Mouse (Mus musculus) hindbrain, embryonic 13.5 days (tissue): Measurements from ENCODE around the gene Unc5cl. TPM values are rescaled to one million over a fixed set of nuclear protein-coding genes. Genes with fewer than 3 reads are reported as not detected.
A peak's percentile ranks its signal among the peaks of the same experiment; 100 is the strongest.

Experiments used
- ATAC-seq: fragments of 200-750 bp; cut with Nextera tagmentation; 2 replicates; pipeline ENCODE4 v1.8.0; 2017; ENCODE audit warnings: moderate TSS enrichment; ENCODE audit not compliant: low FRiP score
- H3K27ac ChIP-seq: fragments of 300-500 bp; sonication (generic); 2 replicates; pipeline ENCODE4 v1.5.1; 2015; ENCODE audit warnings: inconsistent platforms, mild to moderate bottlenecking, moderate library complexity
- H3K27me3 ChIP-seq: fragments of 300-500 bp; sonication (generic); 2 replicates; pipeline ENCODE4 v1.6.1; 2015; ENCODE audit warnings: mild to moderate bottlenecking, inconsistent platforms
- H3K36me3 ChIP-seq: fragments of 300-500 bp; sonication (generic); 2 replicates; pipeline ENCODE4 v1.6.1; 2015; ENCODE audit warnings: mild to moderate bottlenecking, inconsistent platforms
- H3K4me1 ChIP-seq: fragments of 300-500 bp; sonication (generic); replicated peaks from 2 replicates; pipeline ENCODE4 v1.6.1; 2015; ENCODE audit warnings: inconsistent platforms
- H3K4me2 ChIP-seq: fragments of 300-500 bp; sonication (generic); 2 replicates; pipeline ENCODE4 v1.6.1; 2015; ENCODE audit warnings: inconsistent platforms, mild to moderate bottlenecking, moderate library complexity
- H3K4me3 ChIP-seq: fragments of 300-500 bp; sonication (generic); 2 replicates; pipeline ENCODE4 v1.5.1; 2015; ENCODE audit warnings: mild to moderate bottlenecking, inconsistent platforms
- H3K9ac ChIP-seq: fragments of 300-500 bp; sonication (generic); 2 replicates; pipeline ENCODE4 v1.6.1; 2015; ENCODE audit warnings: mild to moderate bottlenecking, inconsistent platforms
- H3K9me3 ChIP-seq: fragments of 300-500 bp; sonication (generic); 2 replicates; pipeline ENCODE4 v1.6.1; 2016; ENCODE audit warnings: inconsistent platforms
- WGBS: fragments of 180-500 bp; shearing (Covaris S2); methylation state at CpG from one replicate; pipeline ENCODE4 v1.1.7; 2015; 5-methylcytosine and 5-hydroxymethylcytosine counted together
- polyA plus RNA-seq: library from polyadenylated mRNA; unstranded; fragments of >200 nt; fragmentation: Nextera tagmentation; extraction: Ambion mirVana; gene quantifications from 2 replicates; pipeline ENCODE4 v1.2.1, GENCODE M21; 2015

Gene Unc5cl
- polyA plus RNA-seq, result 0.26 and 0.38 TPM in 2 replicates

DNA sequence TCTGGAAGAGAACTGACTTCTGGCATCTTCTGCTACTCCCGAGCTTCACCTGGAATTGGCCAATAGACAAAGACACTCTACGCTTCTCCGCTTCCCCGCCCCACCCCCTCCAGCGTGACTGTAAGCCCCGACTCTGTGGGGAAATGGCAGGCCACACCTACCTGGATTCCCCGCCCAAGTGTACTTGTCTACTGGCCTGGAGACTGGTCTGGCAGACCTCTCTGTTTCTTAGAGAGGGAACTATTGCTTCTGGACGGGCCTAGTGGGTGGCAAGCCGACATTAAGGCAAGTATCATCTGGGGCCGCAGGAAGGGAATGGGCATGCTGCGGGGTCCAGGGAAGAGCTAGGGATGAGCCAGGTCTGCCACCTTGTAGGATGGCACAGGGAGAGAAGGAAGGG is at the start of gene Unc5cl:
TSS of gene Unc5cl (plus strand) at position 214 of the 400 bp plus-strand sequence.
- Histone ChIP-seq H3K9ac (no peak within 1 kb of the TSS), H3K9me3 (no peaks in the 10 kb centered on the region), H3K27me3 (peaks cover 3% of the 10 kb centered on the region; the same call in 1 of the 2 replicates), H3K27ac (no peak within 1 kb of the TSS), H3K36me3 (no peaks in the 10 kb centered on the region), H3K4me1 (peaks cover 11% of the 10 kb centered on the region), H3K4me3 (no peak within 1 kb of the TSS), H3K4me2 (no peak within 1 kb of the TSS)
- WGBS, result 69% methylated on average over 11 of the region's 11 CpGs
- no peak for ATAC-seq

- H3K27me3 ChIP-seq, result no peaks in the 10 kb centered on the region
- peak overlapping the region; percentile 69 for H3K4me2 ChIP-seq
- H3K4me1 ChIP-seq, result peaks cover 33% of the 10 kb centered on the region
- no peaks in the 10 kb centered on the region for H3K36me3 ChIP-seq
- 0 out of 2 replicates have a peak overlapping the region, but pooled peaks have one; percentile 99 for H3K9ac ChIP-seq
- WGBS, result 86% methylated on average over 4 of the region's 4 CpGs
- H3K4me3 ChIP-seq, result no peak overlapping the region
- H3K9me3 ChIP-seq, result no peaks in the 10 kb centered on the region
- no peak overlapping the region for H3K27ac ChIP-seq
- no peak for ATAC-seq
Measured at GRCm38 (mm10) chr17:48407154-48407553, 47.5 kb upstream of the Unc5cl start.

DNA sequence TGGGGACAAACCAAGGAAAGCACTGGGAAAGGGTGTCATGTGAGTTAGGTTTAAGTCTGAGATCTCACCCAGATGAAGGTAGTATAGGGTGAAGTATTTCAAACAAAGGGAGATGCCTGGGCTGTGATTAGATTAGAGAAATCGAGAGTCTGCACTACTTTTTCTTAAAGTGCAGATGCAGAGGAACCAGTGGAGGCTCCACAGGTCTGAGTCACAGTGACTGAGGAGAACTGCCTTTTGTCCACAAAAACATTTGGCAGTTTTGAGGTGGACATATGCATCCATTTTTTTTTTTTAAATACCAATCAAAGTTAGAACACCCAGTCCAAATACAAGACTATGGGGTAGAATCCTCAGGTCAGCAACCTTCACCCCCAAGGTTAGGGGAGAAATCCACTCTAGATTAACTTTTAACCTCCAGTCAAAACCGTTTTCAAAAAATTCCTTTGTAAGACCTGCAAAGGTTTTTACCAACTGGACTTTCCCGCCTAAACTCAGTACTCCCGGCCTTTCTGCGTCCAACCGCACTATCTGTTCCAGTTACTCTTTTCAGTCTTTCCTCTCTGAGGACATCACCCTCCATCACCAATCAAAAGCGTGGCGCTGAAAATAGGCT is 46.7 kb upstream of the Unc5cl start:
- peaks cover 33% of the 10 kb centered on the region for H3K4me1 ChIP-seq
- H3K27ac ChIP-seq, result peak overlapping the region; percentile 100
- no peaks in the 10 kb centered on the region for H3K9me3 ChIP-seq
- no peak for ATAC-seq
- H3K9ac ChIP-seq, result peak overlapping the region; percentile 99
- WGBS, result 10% methylated on average over 8 of the region's 8 CpGs
- 0 out of 2 replicates have a peak, but pooled peaks cover 5% of the 10 kb centered on the region for H3K36me3 ChIP-seq
- H3K4me2 ChIP-seq, result peak overlapping the region; percentile 69
- no peaks in the 10 kb centered on the region for H3K27me3 ChIP-seq
- H3K4me3 ChIP-seq, result peak overlapping the region; percentile 85

- Histone ChIP-seq H3K36me3 (0 out of 2 replicates have a peak, but pooled peaks cover 5% of the 10 kb centered on the region), H3K27ac (peak overlapping the region; percentile 100), H3K4me1 (peaks cover 33% of the 10 kb centered on the region), H3K9me3 (no peaks in the 10 kb centered on the region), H3K27me3 (no peaks in the 10 kb centered on the region), H3K4me2 (peak overlapping the region; percentile 69), H3K9ac (peak overlapping the region; percentile 99), H3K4me3 (peak overlapping the region; percentile 85)
- peak; percentile 33 for ATAC-seq
- WGBS, result under 1% methylated on average over 44 of the region's 47 CpGs
Measured at GRCm38 (mm10) chr17:48408526-48409291, 46.0 kb upstream of the Unc5cl start.

GRCm38 (mm10) chr17:48409380-48410298 is 45.1 kb upstream of the Unc5cl start, which contains the start of the genes Nfya and Oard1:
Gene Nfya, minus strand, starts transcription at chr17:48409906.
Gene Oard1, plus strand, starts transcription at chr17:48410014.
- Histone ChIP-seq H3K4me1 (peaks cover 33% of the 10 kb centered on the region), H3K4me2 (peak within 1 kb of the TSS; percentile 75), H3K27me3 (no peaks in the 10 kb centered on the region), H3K9ac (peak within 1 kb of the TSS; percentile 99), H3K9me3 (no peaks in the 10 kb centered on the region), H3K27ac (peak within 1 kb of the TSS; percentile 100), H3K36me3 (peaks cover 10% of the 10 kb centered on the region), H3K4me3 (peak within 1 kb of the TSS; percentile 85)
- under 1% methylated on average over 76 of the region's 84 CpGs for WGBS
- peak; percentile 98 for ATAC-seq

- ATAC-seq, result peak; percentile 41
- H3K4me2 ChIP-seq, result peak overlapping the region; percentile 75
- H3K9ac ChIP-seq, result peak overlapping the region; percentile 84
- H3K36me3 ChIP-seq, result peaks cover 17% of the 10 kb centered on the region
- no peaks in the 10 kb centered on the region for H3K9me3 ChIP-seq
- peaks cover 33% of the 10 kb centered on the region for H3K4me1 ChIP-seq
- H3K27me3 ChIP-seq, result no peaks in the 10 kb centered on the region
- peak overlapping the region; percentile 97 for H3K27ac ChIP-seq
- H3K4me3 ChIP-seq, result peak overlapping the region; percentile 85
- WGBS, result 0% methylated on average over 13 of the region's 13 CpGs
Measured at GRCm38 (mm10) chr17:48410299-48410785, 44.4 kb upstream of the Unc5cl start.

DNA sequence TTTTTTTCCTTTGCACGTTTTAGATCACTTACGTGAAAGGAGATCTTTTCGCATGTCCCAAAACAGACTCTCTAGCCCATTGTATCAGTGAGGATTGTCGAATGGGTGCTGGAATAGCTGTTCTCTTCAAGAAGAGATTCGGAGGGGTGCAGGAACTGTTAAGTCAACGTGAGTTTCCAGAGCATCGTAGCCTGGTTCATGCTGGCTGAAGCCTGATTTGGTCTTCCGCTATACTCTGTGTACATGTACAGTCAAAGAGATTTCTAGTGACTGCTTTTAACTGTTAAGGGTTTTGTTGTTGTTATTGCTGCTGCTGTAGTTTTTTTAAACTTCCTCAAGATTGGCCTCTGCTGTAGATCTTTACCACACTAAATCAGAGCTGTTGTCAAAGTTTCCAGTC is 43.5 kb upstream of the Unc5cl start:
- WGBS, result 60% methylated on average over 8 of the region's 8 CpGs
- no peak for ATAC-seq

DNA sequence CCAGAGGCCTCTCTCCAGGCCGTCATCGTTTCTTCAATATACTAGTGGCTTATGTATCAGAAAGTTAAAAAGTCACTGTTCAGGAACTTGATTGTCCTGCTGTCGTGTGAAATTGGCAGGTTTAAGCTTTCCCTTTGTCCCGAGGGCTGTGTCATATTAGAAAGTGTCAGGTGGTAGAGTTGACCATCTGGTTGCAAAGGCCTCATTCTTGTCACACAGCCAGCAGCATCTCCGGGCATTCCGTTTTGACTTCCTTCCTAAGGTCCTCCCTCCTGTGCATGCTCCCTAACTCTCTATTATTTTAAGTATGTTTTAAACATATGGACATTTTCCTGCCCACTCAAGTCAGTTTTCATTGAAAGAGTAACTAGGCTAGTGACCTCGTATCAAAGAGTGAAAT is 38.7 kb upstream of the Unc5cl start:
- Histone ChIP-seq H3K9me3 (no peaks in the 10 kb centered on the region), H3K4me1 (peaks cover 11% of the 10 kb centered on the region), H3K27me3 (no peaks in the 10 kb centered on the region), H3K36me3 (peaks cover 24% of the 10 kb centered on the region), H3K4me2 (no peak overlapping the region), H3K4me3 (no peak overlapping the region), H3K9ac (no peak overlapping the region), H3K27ac (no peak overlapping the region)
- ATAC-seq, result no peak
- WGBS, result 85% methylated on average over 7 of the region's 7 CpGs

More for the DNA sequence above, 43.5 kb upstream of the Unc5cl start:
- Histone ChIP-seq H3K4me2 (peak overlapping the region; percentile 75), H3K9me3 (no peaks in the 10 kb centered on the region), H3K4me1 (peaks cover 33% of the 10 kb centered on the region), H3K27me3 (no peaks in the 10 kb centered on the region), H3K4me3 (peak overlapping the region; percentile 85), H3K9ac (peak overlapping the region; percentile 84), H3K27ac (peak overlapping the region; percentile 97; the same call in 1 of the 2 replicates), H3K36me3 (peaks cover 22% of the 10 kb centered on the region)

GRCm38 (mm10) chr17:48416425-48417195 is 38.1 kb upstream of the Unc5cl start:
- 91% methylated on average over 14 of the region's 14 CpGs for WGBS
- peak overlapping the region; percentile 1; the same call in 1 of the 2 replicates for H3K27ac ChIP-seq
- ATAC-seq, result peak; percentile 83
- no peaks in the 10 kb centered on the region for H3K27me3 ChIP-seq
- H3K4me1 ChIP-seq, result peaks cover 5% of the 10 kb centered on the region
- H3K9ac ChIP-seq, result no peak overlapping the region
- H3K4me2 ChIP-seq, result no peak overlapping the region
- peaks cover 24% of the 10 kb centered on the region for H3K36me3 ChIP-seq
- no peak overlapping the region for H3K4me3 ChIP-seq
- no peaks in the 10 kb centered on the region for H3K9me3 ChIP-seq

- no peak overlapping the region for H3K9ac ChIP-seq
- WGBS, result 91% methylated on average over 6 of the region's 6 CpGs
- no peaks in the 10 kb centered on the region for H3K27me3 ChIP-seq
- no peaks in the 10 kb centered on the region for H3K4me1 ChIP-seq
- no peak overlapping the region for H3K27ac ChIP-seq
- no peak overlapping the region for H3K4me2 ChIP-seq
- no peak for ATAC-seq
- peaks cover 24% of the 10 kb centered on the region for H3K36me3 ChIP-seq
- no peak overlapping the region for H3K4me3 ChIP-seq
- H3K9me3 ChIP-seq, result no peaks in the 10 kb centered on the region
Measured at GRCm38 (mm10) chr17:48417521-48417920, 37.2 kb upstream of the Unc5cl start.

- Histone ChIP-seq H3K9ac (no peak overlapping the region), H3K4me2 (no peak overlapping the region), H3K27me3 (no peaks in the 10 kb centered on the region), H3K27ac (no peak overlapping the region), H3K4me1 (no peaks in the 10 kb centered on the region), H3K36me3 (peaks cover 20% of the 10 kb centered on the region), H3K4me3 (no peak overlapping the region), H3K9me3 (no peaks in the 10 kb centered on the region)
- ATAC-seq, result no peak
- 84% methylated on average over 7 of the region's 7 CpGs for WGBS
Measured at GRCm38 (mm10) chr17:48418174-48418573, 36.5 kb upstream of the Unc5cl start.
